Mouse (Mus musculus) forebrain, embryonic 15.5 days (tissue): ENCODE results near the gene Ndufa7. TPM values are rescaled to one million over a fixed set of nuclear protein-coding genes. Genes with fewer than 3 reads are reported as not detected.

ENCODE experiments used
- ATAC-seq: fragments of 200-750 bp; cut with Nextera tagmentation; replicated peaks from 2 replicates; pipeline ENCODE4 v1.8.0; 2017; ENCODE audit warnings: mild to moderate bottlenecking, moderate TSS enrichment, moderate library complexity
- H3K27ac ChIP-seq: fragments of 300-500 bp; sonication (generic); replicated peaks from 2 replicates; pipeline ENCODE4 v1.5.1; 2015; ENCODE audit warnings: mild to moderate bottlenecking, inconsistent platforms
- H3K27me3 ChIP-seq: fragments of 300-500 bp; sonication (generic); 2 replicates; pipeline ENCODE4 v1.6.1; 2015; ENCODE audit warnings: inconsistent platforms
- H3K36me3 ChIP-seq: fragments of 300-500 bp; sonication (generic); 2 replicates; pipeline ENCODE4 v1.6.1; 2015; ENCODE audit warnings: mild to moderate bottlenecking, inconsistent platforms
- H3K4me1 ChIP-seq: fragments of 300-500 bp; sonication (generic); 2 replicates; pipeline ENCODE4 v1.6.1; 2015; ENCODE audit warnings: inconsistent platforms
- H3K4me2 ChIP-seq: fragments of 300-500 bp; sonication (generic); replicated peaks from 2 replicates; pipeline ENCODE4 v1.6.1; 2015; ENCODE audit warnings: mild to moderate bottlenecking, inconsistent platforms
- H3K4me3 ChIP-seq: fragments of 300-500 bp; sonication (generic); 2 replicates; pipeline ENCODE4 v1.5.1; 2015; ENCODE audit warnings: mild to moderate bottlenecking, inconsistent platforms
- H3K9ac ChIP-seq: fragments of 300-500 bp; sonication (generic); replicated peaks from 2 replicates; pipeline ENCODE4 v1.6.1; 2015; ENCODE audit warnings: mild to moderate bottlenecking, inconsistent platforms
- H3K9me3 ChIP-seq: fragments of 300-500 bp; sonication (generic); 2 replicates; pipeline ENCODE4 v1.6.1; 2016; ENCODE audit warnings: inconsistent platforms
- WGBS: fragments of 180-500 bp; shearing (Covaris S2); methylation state at CpG from one replicate; pipeline ENCODE4 v1.1.7; 2015; ENCODE audit warnings: mixed read lengths; 5-methylcytosine and 5-hydroxymethylcytosine counted together
- polyA plus RNA-seq: library from polyadenylated mRNA; unstranded; fragments of >200 nt; fragmentation: Nextera tagmentation; extraction: Ambion mirVana; gene quantifications from 2 replicates; pipeline ENCODE4 v1.2.1, GENCODE M21; 2015

Ndufa7 gene
- 417 and 444 TPM in 2 replicates for polyA plus RNA-seq

DNA sequence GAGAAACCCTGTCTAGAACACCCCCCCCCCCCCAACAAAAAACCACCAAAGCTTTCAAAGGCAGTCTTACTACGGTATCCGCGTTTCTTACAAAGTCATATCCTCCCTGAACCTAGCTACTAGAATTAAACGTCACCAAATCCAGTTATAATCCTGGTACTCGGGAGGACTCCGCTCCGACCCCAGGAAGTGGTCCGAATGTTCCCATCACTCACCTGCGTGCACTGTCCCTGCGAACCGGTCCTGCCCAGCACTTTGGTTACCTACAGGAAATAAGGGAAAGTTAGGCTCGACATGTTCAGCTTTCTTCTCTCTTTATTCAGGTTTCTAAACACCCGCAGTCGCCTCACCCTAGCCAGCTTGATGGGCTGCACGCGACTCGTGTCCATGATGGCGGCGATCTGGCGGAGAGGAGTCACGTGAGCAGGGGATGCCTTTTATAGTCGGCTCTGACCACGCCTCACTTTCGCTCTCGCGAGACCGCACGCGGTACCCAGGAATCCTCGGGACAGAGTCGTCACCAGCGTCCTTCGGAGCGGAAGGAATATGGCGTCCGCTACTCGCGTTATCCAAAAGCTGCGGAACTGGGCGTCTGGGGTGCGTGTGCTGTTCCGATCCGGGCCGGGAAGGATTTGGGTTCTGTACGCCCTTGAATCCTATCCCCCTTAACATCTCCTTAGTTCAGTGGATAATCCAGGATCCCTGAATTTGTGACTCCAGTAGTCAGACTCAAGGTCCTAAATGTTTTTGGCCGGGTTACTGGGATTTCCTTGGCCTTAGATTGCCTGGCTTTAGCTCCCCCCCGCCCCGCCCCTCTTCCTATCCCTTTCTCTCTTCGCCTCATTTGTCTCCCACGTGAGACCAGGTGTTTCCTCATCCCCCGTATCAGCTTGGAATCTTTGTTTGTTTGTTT is at the start of gene Ndufa7, which contains the start of gene Rps28:
Ndufa7 (plus strand) TSS at position 489 of the 913 bp plus-strand sequence.
Rps28 (minus strand) TSS at position 479 of the 913 bp plus-strand sequence.
- H3K36me3 ChIP-seq, result peaks cover 38% of the 10 kb centered on the region
- peak within 1 kb of the TSS; percentile 92 for H3K27ac ChIP-seq
- H3K4me1 ChIP-seq, result peaks cover 58% of the 10 kb centered on the region
- H3K4me3 ChIP-seq, result peak within 1 kb of the TSS; percentile 82
- H3K27me3 ChIP-seq, result no peaks in the 10 kb centered on the region
- WGBS, result under 1% methylated on average over 51 of the region's 51 CpGs
- H3K9ac ChIP-seq, result peak within 1 kb of the TSS; percentile 82
- H3K4me2 ChIP-seq, result peak within 1 kb of the TSS; percentile 69
- H3K9me3 ChIP-seq, result no peaks in the 10 kb centered on the region
- ATAC-seq, result peak; percentile 95

DNA sequence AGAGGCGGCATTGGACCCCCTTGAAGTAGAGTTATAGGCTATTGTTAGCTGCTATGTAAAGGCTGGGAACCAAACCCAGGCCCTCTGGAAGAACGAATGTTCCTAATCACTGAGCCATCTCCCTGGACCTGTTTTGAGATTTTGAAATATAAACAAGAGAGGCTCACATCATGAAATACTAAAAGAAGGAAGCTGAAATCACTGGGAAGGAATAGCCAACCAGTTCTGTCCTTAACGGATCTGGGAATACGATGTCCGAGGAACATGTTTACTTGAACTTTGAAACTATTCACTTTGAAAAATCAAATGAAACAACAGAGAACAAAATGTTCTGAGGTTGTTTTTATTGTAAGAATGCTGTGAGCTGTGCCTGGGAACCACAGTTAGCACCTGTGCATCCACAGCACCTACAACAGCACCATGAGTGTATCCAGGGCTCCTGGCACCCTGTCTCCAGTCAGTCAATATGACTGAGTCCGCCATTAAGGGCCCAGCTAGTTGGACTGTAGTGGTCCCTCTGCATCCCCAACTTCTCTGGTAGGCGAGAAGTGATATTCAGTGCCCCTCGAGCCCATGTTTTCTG is 49.7 kb upstream of the Ndufa7 start:
- 88% methylated on average over 8 of the region's 8 CpGs for WGBS
- ATAC-seq, result no peak

DNA sequence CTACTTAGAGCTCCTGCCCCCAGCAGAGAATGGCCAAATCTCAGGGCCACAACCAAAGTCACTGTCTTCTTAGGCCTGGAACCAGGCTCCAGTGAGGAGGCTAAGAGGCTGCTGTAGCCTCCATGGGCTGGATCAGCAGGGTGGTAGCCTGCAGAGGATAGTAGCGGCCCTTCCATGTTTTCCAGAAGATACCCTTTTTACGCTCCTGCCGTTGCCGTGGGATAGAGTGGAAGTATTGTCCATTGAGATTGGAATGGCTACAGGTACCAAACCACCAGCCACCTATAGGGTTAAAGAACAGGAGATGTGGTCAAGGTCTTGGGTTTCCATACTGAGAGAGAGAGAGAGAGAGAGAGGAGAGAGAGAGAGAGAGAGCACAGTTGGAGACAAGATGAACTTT is 49.1 kb upstream of the Ndufa7 start:
- no peaks in the 10 kb centered on the region for H3K27me3 ChIP-seq
- H3K4me2 ChIP-seq, result no peak overlapping the region
- no peaks in the 10 kb centered on the region for H3K9me3 ChIP-seq
- H3K36me3 ChIP-seq, result no peaks in the 10 kb centered on the region
- ATAC-seq, result no peak
- H3K4me3 ChIP-seq, result no peak overlapping the region
- peaks cover 15% of the 10 kb centered on the region for H3K4me1 ChIP-seq
- H3K27ac ChIP-seq, result no peak overlapping the region
- no peak overlapping the region for H3K9ac ChIP-seq
- WGBS, result 95% methylated on average over 4 of the region's 4 CpGs

More for the DNA sequence above, 49.7 kb upstream of the Ndufa7 start:
- Histone ChIP-seq H3K9me3 (no peaks in the 10 kb centered on the region), H3K27ac (no peak overlapping the region), H3K36me3 (no peaks in the 10 kb centered on the region), H3K9ac (no peak overlapping the region), H3K4me3 (no peak overlapping the region), H3K27me3 (no peaks in the 10 kb centered on the region), H3K4me2 (no peak overlapping the region), H3K4me1 (peaks cover 9% of the 10 kb centered on the region)

DNA sequence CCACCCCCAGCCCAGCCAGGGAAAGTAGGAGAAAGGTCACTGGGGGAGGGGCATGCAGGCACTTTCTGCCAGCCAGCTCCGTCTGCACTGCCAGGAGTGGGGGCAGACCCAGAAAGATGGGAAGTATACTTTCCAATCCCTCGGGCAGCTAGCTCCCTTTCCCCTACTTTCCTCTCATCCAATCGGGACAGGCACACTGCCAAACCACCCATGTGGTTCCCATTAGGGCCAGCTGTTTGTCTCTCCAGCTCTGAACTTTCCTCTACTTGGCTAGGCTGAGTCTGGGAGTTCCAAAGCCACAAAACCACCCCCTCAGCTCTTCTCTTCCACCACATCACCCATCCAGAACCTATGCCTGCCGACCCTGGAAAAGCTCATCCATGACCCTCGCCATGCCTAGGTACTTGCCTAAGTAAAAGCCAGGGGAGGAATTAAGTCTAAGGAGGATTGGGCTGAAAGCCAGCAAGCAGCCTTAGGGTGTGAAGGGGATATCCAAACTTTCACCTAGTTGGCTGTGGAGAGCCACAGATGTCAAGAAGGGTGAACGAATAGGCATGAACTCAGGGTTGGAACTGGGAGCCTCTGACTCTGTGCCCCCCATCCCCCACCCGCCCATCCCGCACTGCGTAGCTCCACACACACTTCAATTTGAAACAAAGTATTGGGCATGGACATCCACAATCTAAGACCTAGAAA is 45.0 kb upstream of the Ndufa7 start:
- Histone ChIP-seq H3K4me1 (peaks cover 34% of the 10 kb centered on the region), H3K27me3 (no peaks in the 10 kb centered on the region), H3K4me3 (no peak overlapping the region), H3K9me3 (no peaks in the 10 kb centered on the region), H3K36me3 (no peaks in the 10 kb centered on the region), H3K4me2 (peak overlapping the region; percentile 27), H3K27ac (peak overlapping the region; percentile 57), H3K9ac (no peak overlapping the region)
- peak; percentile 81 for ATAC-seq
- 53% methylated on average over 9 of the region's 9 CpGs for WGBS

DNA sequence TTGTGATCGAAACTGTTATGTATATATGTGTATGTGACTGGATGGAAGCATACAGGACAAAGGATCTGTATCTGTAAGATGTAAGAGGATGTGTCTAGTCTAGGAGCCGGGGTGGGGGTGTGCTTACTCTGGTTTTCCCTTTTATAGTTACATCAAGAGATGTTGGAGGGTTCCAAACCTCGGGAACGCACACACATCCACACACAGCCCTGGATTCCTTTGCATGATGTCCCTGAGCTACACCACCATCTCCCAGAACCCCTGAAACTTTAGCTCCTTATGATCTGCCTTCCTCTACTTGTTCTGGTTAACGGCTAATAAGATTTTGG is 44.4 kb upstream of the Ndufa7 start:
- 87% methylated on average over 5 of the region's 5 CpGs for WGBS
- Histone ChIP-seq H3K4me1 (peaks cover 34% of the 10 kb centered on the region), H3K27ac (no peak overlapping the region), H3K27me3 (no peaks in the 10 kb centered on the region), H3K4me2 (no peak overlapping the region), H3K4me3 (no peak overlapping the region), H3K9ac (no peak overlapping the region), H3K36me3 (no peaks in the 10 kb centered on the region), H3K9me3 (no peaks in the 10 kb centered on the region)
- ATAC-seq, result no peak

DNA sequence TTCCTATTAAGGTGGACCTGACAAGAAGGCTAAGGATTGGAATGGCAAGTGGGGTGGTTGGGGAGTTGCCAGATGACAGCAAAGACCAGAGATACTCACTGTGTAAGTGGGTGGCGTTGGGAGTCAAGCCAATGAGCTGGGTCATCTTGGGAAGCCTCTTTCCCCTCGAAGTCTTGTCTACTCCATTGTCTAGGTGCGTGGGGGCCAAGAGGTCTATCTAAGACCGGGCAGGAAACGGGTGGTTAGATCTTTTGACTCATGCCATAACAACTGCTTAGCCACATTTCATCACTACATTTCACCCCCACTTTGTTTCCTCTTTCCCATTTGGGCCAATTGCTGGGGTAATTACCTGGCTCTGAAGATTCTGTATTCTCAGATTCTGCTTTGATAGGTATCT is 43.9 kb upstream of the Ndufa7 start:
- Histone ChIP-seq H3K4me2 (peak overlapping the region; percentile 92; the same call in 1 of the 2 replicates), H3K4me3 (peak overlapping the region; percentile 47), H3K9ac (no peak overlapping the region), H3K27me3 (no peaks in the 10 kb centered on the region), H3K4me1 (peaks cover 34% of the 10 kb centered on the region), H3K27ac (peak overlapping the region; percentile 45; the same call in 1 of the 2 replicates), H3K36me3 (no peaks in the 10 kb centered on the region), H3K9me3 (no peaks in the 10 kb centered on the region)
- WGBS, result 95% methylated on average over 5 of the region's 5 CpGs
- ATAC-seq, result no peak

DNA sequence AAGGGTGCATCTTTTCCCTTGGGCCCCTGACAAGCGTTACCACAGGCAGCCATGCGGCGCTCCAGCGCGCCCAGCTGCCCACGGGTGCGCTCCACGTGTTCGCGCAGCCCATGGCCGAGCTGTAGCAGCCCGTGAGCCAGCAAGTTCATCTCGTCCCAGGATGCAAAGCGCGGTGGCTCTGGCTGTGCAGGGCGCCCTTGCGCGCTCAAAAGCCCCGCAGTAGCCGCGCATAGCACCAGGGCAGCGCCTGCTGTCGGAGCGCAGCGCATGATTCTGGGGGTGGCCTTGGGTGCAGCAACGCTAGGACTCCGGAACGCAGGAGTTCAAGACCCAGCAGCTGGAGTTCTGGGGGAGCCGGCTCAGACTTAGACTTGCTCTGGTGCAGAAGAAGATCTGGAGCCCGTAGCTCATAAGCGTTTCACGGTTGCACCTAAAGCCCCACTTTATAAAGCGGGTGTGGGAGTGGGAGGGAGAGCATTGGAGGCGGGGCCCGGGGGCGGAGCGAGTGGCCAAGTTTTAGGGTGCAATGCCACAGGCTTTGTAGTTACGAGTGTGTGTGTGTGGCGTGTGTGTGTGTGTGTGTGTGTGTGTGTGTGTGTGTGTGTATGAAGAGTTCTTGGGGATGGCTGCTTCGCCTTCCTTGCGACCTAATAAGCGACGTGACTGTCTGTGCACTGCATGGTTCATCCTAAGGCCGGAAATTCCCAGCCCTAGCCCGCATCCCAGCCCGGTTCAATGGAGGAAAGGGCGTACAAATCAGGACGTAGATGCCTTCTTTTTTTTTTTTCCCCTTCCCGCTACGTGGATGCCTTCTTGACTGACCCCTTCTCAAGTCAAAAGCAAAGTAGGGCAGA is 43.0 kb upstream of the Ndufa7 start, which contains the start of gene Angptl4:
Angptl4 (minus strand) TSS at position 707 of the 854 bp plus-strand sequence.
- Histone ChIP-seq H3K4me1 (peaks cover 34% of the 10 kb centered on the region), H3K9ac (peak within 1 kb of the TSS; percentile 51), H3K4me3 (peak within 1 kb of the TSS; percentile 47), H3K27ac (peak within 1 kb of the TSS; percentile 45), H3K27me3 (no peaks in the 10 kb centered on the region), H3K36me3 (no peaks in the 10 kb centered on the region), H3K4me2 (peak within 1 kb of the TSS; percentile 92), H3K9me3 (no peaks in the 10 kb centered on the region)
- peak; percentile 69 for ATAC-seq
- WGBS, result 2% methylated on average over 50 of the region's 50 CpGs

DNA sequence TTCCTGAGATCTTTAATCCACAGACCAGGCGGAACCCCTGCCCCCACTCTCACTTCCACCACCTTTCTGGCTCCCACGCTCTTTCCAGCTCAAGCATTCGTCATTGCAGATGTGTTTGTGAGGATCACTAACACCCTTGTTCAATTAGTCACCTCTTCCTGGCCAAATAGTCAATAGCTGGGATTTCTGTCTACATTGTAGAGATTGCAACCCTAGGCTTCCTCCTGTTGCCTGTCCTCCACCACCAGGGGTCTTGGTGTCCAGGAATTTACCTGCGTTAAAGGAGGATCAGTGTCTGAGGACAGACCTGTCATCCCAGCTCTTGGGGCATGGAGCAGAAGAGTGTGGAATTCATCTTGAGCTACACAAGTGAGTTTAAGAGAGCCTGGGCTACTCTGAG is 42.3 kb upstream of the Ndufa7 start:
- ATAC-seq, result no peak
- H3K4me1 ChIP-seq, result peaks cover 34% of the 10 kb centered on the region
- H3K9me3 ChIP-seq, result no peaks in the 10 kb centered on the region
- H3K27ac ChIP-seq, result no peak overlapping the region
- H3K27me3 ChIP-seq, result no peaks in the 10 kb centered on the region
- 37% methylated on average over 4 of the region's 4 CpGs for WGBS
- H3K36me3 ChIP-seq, result no peaks in the 10 kb centered on the region
- H3K4me3 ChIP-seq, result no peak overlapping the region
- H3K9ac ChIP-seq, result no peak overlapping the region
- peak overlapping the region; percentile 92 for H3K4me2 ChIP-seq

DNA sequence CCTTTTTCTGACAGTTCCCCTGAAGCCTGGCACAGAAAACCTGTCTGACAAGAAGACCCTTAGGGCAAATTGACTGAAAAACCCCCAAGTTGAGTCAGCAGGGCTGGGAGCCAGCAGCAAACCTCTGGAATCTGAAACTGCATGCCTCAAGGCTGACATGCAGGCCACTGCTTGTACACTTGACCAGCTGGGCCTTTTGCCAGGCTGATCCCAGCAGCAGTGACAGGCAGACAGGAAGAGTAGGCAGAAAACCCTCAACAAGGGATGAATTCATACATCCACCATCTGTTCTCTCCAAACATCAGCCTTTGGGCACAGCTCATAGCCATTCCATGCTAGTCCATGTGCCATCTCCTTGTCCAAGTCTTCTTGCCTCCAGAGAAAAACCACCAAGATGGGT is 41.0 kb upstream of the Ndufa7 start:
- Histone ChIP-seq H3K27me3 (no peaks in the 10 kb centered on the region), H3K4me3 (no peak overlapping the region), H3K27ac (no peak overlapping the region), H3K36me3 (no peaks in the 10 kb centered on the region), H3K4me2 (no peak overlapping the region), H3K4me1 (peaks cover 34% of the 10 kb centered on the region), H3K9ac (no peak overlapping the region), H3K9me3 (no peaks in the 10 kb centered on the region)
- no peak for ATAC-seq

DNA sequence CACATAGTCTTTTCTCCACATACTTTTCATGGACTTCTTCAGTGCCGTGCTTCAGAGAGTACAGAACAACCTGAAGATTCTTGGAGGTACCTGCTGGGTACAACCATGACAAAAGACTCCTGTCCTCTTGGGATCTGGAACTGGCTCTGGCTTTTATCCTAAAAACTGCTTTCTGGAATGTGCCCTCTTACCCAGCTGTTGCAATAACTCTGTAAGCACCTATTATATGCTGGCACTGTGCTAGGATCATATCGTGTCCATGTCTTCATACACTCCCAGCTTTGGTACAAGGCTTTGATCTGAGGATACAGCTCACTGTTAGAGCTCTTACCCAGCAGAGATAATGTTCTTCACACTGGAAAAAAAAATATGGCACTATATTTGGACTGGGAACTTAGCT is 39.4 kb upstream of the Ndufa7 start:
- 92% methylated on average over 2 of the region's 2 CpGs for WGBS
- H3K9me3 ChIP-seq, result no peaks in the 10 kb centered on the region
- no peak overlapping the region for H3K4me3 ChIP-seq
- H3K27ac ChIP-seq, result no peak overlapping the region
- no peaks in the 10 kb centered on the region for H3K36me3 ChIP-seq
- no peaks in the 10 kb centered on the region for H3K27me3 ChIP-seq
- no peak overlapping the region for H3K9ac ChIP-seq
- peaks cover 22% of the 10 kb centered on the region for H3K4me1 ChIP-seq
- H3K4me2 ChIP-seq, result no peak overlapping the region
- no peak for ATAC-seq

DNA sequence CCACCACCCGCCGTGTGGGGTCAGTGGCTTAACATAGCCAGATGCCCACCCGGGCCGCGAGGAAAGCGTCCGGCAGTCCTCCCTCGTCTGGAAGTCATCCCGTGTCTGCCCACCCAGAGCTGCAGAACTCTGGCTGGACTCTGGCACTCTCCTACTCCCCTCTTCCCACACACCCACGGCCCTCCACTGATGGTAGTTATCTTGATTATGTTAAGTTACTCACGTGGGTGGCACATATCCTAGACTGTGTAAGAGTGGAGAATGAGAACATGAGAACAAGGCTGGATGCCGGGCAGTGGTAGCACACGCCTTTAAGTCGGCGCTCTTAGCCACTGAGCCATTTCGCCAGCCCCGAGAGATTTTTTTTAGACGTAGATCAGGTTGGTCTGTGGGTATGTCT is 38.0 kb upstream of the Ndufa7 start:
- Histone ChIP-seq H3K4me2 (no peak overlapping the region), H3K4me3 (no peak overlapping the region), H3K9ac (no peak overlapping the region), H3K36me3 (no peaks in the 10 kb centered on the region), H3K27ac (no peak overlapping the region), H3K27me3 (no peaks in the 10 kb centered on the region), H3K9me3 (no peaks in the 10 kb centered on the region), H3K4me1 (peaks cover 8% of the 10 kb centered on the region; the same call in 1 of the 2 replicates)
- no peak for ATAC-seq
- 84% methylated on average over 18 of the region's 18 CpGs for WGBS
